Mouse (Mus musculus): ENCODE data around the gene BC005537. TPM values are rescaled to one million over a fixed set of nuclear protein-coding genes. Genes with fewer than 3 reads are reported as not detected.

Gene BC005537
- polyA plus RNA-seq, 1 experiment from 2014 or later, result 20.9 TPM

DNA sequence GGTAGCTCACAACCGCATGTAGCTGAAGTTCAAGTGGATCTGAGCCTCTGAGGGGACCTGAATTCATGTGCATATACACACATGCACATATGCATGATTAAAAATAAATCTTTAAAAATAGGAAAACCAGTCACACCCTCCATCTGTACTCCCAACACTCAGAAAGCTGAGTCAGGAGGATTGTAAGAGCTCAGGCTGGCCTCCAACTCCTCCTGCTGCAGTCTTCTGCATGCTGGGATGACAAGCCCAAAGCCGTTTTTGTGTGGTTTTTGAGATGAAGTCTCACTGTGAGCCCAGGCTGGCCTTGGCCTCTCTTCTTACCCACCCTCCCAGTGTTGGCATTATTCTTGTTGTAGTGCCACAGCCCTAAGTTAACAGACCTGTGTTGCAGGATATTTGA, 23.4 kb upstream of the BC005537 start:
- Histone ChIP-seq H3K4me1 (no peaks in the 10 kb centered on the region), H3K9ac (no peak overlapping the region), H3K9me3 (no peaks in the 10 kb centered on the region), H3K27me3 (no peaks in the 10 kb centered on the region), H3K4me3 (replicated peaks) (no peak overlapping the region), H3K4me2 (no peak overlapping the region), H3K36me3 (replicated peaks) (no peaks in the 10 kb centered on the region), H3K27ac (no peak overlapping the region)
- 82% methylated on average over 2 of the region's 2 CpGs for WGBS
- ATAC-seq (ENCODE audit: low FRiP score), result no peak

DNA sequence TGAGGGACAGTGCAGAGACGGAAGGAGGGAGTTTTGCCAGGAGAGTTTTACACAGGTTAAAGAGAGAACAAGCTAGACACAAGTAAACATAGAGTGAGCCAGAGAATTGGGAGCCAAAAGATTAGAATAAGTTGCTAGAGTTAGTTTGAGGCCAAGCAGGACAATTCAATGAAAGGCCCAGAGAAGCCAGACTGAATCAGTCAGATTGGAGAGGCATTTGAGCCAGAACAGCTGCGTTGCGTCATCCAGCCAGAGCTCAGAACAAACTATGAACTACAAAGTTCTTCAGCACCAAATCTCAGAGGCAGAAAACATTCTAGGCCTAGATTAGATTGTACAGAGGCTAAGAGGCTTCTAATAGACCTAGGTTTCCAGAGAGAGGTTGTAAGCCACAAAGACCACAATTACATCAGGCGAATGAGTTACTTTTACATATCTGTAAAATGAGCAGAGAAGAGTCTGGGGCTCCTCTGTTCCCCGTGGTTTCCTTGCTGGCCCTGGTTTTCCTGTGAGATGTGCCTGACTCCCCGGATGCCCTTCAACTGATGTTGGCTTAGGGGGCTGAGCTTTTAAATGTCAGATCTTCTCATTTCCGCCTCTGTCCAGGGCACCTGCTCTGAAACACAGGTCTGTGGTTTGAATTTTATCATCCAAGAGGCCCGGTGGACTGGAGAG, 22.6 kb upstream of the BC005537 start:
- Histone ChIP-seq H3K4me2 (no peak overlapping the region), H3K36me3 (replicated peaks) (no peaks in the 10 kb centered on the region), H3K4me1 (no peaks in the 10 kb centered on the region), H3K4me3 (replicated peaks) (no peak overlapping the region), H3K27me3 (no peaks in the 10 kb centered on the region), H3K9me3 (no peaks in the 10 kb centered on the region), H3K27ac (no peak overlapping the region), H3K9ac (no peak overlapping the region)
- 89% methylated on average over 8 of the region's 8 CpGs for WGBS
- ATAC-seq (ENCODE audit: low FRiP score), result no peak

DNA sequence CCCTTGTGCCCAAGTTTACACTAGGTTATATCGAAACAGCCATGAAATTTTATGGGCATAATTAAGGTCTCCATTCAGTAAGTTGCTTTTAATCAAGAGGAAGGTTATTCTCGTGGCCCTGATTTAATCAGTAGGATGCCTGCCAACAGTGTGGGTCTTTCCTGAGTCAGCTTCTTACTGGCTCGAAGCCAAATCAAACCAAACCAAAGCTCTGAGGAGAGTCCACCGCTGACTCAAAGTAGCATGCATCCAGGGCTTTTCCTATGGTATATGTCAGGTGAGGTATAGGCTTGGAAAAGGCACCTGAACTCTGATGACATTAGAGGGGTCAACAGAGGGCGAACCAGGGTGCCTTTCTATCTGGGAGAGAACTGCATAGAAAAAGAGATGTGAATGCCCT, 19.5 kb upstream of the BC005537 start:
- Histone ChIP-seq H3K36me3 (replicated peaks) (no peaks in the 10 kb centered on the region), H3K9ac (no peak overlapping the region), H3K4me3 (replicated peaks) (no peak overlapping the region), H3K4me2 (no peak overlapping the region), H3K27ac (no peak overlapping the region), H3K4me1 (peaks cover 3% of the 10 kb centered on the region; the same call in 1 of the 2 replicates), H3K27me3 (no peaks in the 10 kb centered on the region), H3K9me3 (no peaks in the 10 kb centered on the region)
- ATAC-seq (ENCODE audit: low FRiP score), result no peak
- 77% methylated on average over 5 of the region's 5 CpGs for WGBS

DNA sequence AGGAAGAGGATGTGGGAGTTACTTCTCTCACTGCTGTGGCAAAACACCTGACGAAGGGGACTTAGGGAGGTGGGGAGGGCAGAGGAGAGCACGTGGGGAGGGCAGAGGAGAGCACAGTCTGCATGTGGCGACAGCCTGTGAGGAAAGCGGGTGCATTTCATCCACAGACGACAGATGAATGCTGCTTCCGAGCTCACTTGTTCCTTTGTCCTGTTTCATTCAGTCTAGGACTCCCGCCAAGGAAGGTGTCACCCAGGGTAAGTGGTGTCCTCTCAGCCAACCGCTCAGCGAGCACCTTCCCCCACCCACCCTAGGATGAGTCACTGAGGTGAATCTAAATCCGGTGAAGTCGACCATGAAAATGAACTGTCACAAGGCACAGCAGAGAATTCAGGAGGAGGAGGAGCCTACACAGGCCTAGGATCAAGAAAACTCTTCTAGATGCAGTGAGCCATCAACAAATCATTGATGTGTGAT, 15.4 kb upstream of the BC005537 start:
- H3K9ac ChIP-seq, result no peak overlapping the region
- H3K27ac ChIP-seq, result no peak overlapping the region
- WGBS, result 55% methylated on average over 11 of the region's 11 CpGs
- no peaks in the 10 kb centered on the region for H3K36me3 ChIP-seq (replicated peaks)
- no peak overlapping the region for H3K4me3 ChIP-seq (replicated peaks)
- no peak overlapping the region for H3K4me2 ChIP-seq
- ATAC-seq (ENCODE audit: low FRiP score), result peak; percentile 63; the same call in 1 of the 2 replicates
- H3K4me1 ChIP-seq, result peaks cover 3% of the 10 kb centered on the region; the same call in 1 of the 2 replicates
- no peaks in the 10 kb centered on the region for H3K9me3 ChIP-seq
- H3K27me3 ChIP-seq, result no peaks in the 10 kb centered on the region

DNA sequence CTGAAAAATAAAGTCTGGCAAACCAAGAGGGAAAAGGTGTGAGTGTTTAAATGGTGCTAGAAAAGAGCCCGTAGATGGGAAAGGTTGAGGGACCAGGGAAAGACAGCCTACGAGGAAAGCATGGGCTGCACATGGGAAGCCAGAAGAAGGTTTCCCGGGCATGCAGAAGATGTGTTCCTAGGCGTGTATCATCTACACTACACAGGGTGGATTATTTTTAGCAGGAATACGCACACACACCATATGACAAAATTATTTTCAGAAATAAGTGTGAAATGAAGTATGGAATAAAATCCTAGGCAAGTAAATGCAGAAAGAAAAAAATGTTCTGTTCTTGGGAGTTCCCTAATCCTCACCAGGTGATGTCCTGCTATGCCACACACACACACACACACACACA, 14.0 kb upstream of the BC005537 start:
- no peaks in the 10 kb centered on the region for H3K36me3 ChIP-seq (replicated peaks)

DNA sequence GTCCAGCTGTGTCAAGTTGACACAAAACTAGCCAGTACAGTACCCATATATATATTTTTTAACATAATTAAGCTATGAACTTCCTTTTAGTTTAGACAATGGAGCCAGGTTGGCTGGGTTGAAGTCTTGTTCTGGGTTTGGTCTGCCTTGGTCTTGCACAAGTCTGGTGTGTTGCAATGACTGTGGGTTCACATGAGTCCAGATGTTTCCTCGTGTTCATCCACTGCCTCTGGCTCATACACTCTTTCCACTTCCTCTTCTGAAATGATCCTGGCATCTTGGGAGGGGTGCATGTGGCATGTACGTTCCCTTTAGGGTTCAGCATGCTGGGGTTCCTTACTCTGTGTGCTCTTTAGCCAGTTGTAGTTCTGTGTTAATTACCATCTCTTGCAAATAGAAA, 10.1 kb upstream of the BC005537 start:
- H3K4me2 ChIP-seq, result no peak overlapping the region
- H3K27me3 ChIP-seq, result no peaks in the 10 kb centered on the region
- no peak overlapping the region for H3K27ac ChIP-seq
- no peak overlapping the region for H3K9ac ChIP-seq
- no peaks in the 10 kb centered on the region for H3K9me3 ChIP-seq
- no peaks in the 10 kb centered on the region for H3K4me1 ChIP-seq
- WGBS, result 69% methylated on average over 2 of the region's 2 CpGs
- ATAC-seq (ENCODE audit: low FRiP score), result no peak
- no peaks in the 10 kb centered on the region for H3K36me3 ChIP-seq (replicated peaks)
- no peak overlapping the region for H3K4me3 ChIP-seq (replicated peaks)

More for the DNA sequence above, 14.0 kb upstream of the BC005537 start:
- ATAC-seq (ENCODE audit: low FRiP score), result no peak
- Histone ChIP-seq H3K9me3 (no peaks in the 10 kb centered on the region), H3K27me3 (no peaks in the 10 kb centered on the region), H3K9ac (no peak overlapping the region), H3K4me2 (no peak overlapping the region), H3K27ac (no peak overlapping the region), H3K4me1 (peaks cover 3% of the 10 kb centered on the region; the same call in 1 of the 2 replicates), H3K4me3 (replicated peaks) (no peak overlapping the region)
- 93% methylated on average over 5 of the region's 5 CpGs for WGBS

DNA sequence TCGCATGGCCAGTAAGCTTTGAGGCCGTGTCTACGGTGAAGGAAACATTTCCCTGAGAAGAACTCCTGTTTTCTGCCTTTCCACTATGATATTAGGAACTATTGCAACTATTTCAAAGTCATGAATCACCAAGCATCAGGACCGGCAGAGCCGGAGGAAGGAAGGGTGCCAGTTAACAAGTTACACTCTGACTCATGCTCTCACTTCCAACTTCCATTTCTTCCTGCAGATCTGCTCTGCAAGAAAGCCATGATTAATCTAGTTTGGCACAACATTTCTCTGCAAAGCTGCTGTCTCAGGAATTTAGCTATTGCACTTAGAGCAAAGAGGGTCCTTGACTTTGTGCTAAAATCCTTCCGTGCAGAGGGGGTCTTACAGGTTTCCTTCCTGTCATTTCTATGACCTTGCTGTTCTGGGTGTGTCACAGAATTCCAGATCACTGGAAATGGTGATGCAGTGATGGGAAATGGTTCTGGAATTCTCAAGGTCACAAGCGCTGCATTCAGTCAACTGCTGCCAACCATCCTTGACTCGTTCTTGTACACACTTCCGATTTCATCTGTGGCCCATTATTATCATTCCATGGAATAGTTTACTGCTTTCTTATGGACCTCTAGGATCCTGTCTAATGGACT, 8.9 kb upstream of the BC005537 start:
- WGBS, result 94% methylated on average over 9 of the region's 9 CpGs
- Histone ChIP-seq H3K4me2 (no peak overlapping the region), H3K9ac (no peak overlapping the region), H3K36me3 (replicated peaks) (no peaks in the 10 kb centered on the region), H3K4me3 (replicated peaks) (no peak overlapping the region), H3K9me3 (no peaks in the 10 kb centered on the region), H3K4me1 (no peaks in the 10 kb centered on the region), H3K27ac (no peak overlapping the region), H3K27me3 (no peaks in the 10 kb centered on the region)
- no peak for ATAC-seq (ENCODE audit: low FRiP score)

DNA sequence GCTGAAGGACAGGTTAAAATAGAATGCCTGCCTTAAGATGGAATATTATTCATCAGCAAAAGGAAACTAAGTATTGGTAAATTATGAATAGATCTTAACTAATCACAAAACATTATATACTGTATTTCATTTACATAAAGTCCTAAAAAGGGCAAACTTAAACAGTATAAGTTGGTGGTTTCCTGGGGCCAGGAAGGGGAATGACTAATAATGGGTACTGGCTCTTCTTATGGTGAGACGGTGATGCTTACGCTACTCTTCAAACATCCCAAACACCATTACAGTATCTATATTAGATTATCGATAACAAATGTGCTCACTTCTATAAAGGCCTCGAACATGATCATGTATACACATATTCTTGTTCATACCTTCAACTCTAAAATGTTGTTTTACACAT, 2.8 kb upstream of the BC005537 start:
- WGBS, result 98% methylated on average over 4 of the region's 4 CpGs
- ATAC-seq (ENCODE audit: low FRiP score), result no peak
- no peak overlapping the region for H3K4me3 ChIP-seq (replicated peaks)
- no peaks in the 10 kb centered on the region for H3K36me3 ChIP-seq (replicated peaks)
- H3K9me3 ChIP-seq, result no peaks in the 10 kb centered on the region
- no peak overlapping the region for H3K27ac ChIP-seq
- no peak overlapping the region for H3K9ac ChIP-seq
- H3K4me1 ChIP-seq, result peaks cover 12% of the 10 kb centered on the region
- H3K4me2 ChIP-seq, result no peak overlapping the region
- no peaks in the 10 kb centered on the region for H3K27me3 ChIP-seq

DNA sequence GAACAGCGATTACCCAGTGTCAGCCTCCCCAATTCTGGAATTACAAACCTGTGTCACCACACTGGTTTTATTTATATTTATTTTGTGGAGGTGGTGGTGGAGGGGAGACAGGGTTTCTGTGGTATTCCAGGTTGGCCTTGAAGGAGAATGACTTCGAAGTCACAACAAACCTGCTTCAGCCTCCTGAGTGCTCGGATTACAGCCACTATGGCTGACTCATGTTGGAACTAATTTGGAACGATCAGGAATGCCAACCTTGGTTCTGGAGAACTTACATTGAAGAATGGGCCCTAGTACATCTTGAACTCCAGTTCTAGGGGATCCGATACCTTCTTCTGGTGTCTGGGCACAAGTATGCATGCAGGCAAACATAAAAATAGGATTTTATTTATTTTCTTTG, 2.1 kb upstream of the BC005537 start:
- peak overlapping the region; percentile 82 for H3K4me2 ChIP-seq
- H3K4me3 ChIP-seq (replicated peaks), result peak overlapping the region; percentile 100
- no peak for ATAC-seq (ENCODE audit: low FRiP score)
- no peaks in the 10 kb centered on the region for H3K9me3 ChIP-seq
- 77% methylated on average over 5 of the region's 5 CpGs for WGBS
- H3K27me3 ChIP-seq, result no peaks in the 10 kb centered on the region
- H3K27ac ChIP-seq, result no peak overlapping the region
- no peaks in the 10 kb centered on the region for H3K36me3 ChIP-seq (replicated peaks)
- peak overlapping the region; percentile 68; the same call in 1 of the 2 replicates for H3K9ac ChIP-seq
- peaks cover 18% of the 10 kb centered on the region for H3K4me1 ChIP-seq

DNA sequence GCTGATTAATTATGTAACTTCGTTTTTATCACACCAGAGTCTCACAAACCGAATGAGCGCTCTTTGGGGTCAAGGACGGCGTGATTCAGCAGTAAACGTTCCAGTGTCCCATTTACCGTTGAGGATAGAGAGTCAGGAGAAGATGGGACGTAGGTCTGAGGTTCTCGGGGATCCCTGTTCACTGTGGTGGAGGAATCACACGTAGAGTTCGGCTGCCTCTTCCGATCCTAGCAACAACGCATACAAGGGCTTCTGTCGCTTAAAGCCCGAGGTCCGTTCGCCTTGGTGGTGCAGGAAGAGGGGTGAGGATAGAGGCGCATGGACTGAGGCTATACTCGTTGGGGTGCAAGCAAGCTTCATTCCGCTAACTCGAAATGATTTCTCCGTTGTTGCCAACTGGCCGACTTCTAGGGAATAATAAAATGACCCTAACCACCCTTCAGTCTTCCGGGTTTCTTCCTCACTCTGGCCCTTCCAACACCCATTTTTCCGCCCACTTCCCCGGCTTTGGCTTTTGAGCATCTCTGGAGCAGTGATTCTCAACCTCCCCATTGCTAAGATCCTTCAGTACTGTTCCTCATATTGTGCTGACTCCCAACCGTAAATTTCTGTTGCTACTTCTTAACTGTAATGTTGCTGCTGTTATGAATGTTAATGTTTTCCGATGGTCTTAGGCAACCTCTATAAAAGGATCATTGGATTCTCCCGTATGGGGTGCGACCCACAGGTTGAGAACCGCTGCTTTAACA, 1.4 kb upstream of the BC005537 start:
- under 1% methylated on average over 31 of the region's 31 CpGs for WGBS
- peak; percentile 31 for ATAC-seq (ENCODE audit: low FRiP score)

DNA sequence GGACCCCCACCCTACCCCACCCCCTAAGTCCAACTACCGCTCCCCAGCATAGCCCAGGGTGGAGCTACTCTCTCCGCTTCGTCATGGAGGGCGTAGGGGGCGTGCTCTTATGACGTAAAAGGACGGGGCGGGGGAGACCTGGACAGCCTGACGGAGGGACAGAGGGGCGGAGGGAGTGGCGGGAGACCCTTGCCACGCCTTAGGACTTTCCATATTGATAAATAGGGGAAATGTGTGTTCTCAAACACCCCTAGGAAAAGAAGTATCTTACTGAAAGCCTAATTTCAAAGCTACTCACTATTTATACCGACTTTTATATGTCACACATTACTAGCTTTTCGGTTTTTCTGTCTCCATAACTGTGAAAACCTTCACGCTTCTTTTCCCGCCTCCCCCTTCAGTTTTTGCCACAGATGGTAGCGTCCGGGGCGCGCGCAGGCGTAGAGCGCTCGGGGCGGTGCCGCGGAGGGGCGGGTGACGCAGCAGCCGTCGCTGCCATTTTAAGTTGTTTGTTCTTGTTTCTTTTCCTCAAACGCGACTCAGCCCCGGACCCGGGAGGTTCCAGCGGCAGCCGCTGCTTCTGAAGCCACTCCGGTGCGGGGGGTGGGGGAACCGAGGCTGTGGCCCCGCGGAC, 666 bp upstream of the BC005537 start:
- peaks cover 26% of the 10 kb centered on the region for H3K4me1 ChIP-seq
- peak overlapping the region; percentile 99 for H3K9ac ChIP-seq
- H3K36me3 ChIP-seq (replicated peaks), result peaks cover 5% of the 10 kb centered on the region
- peak; percentile 97 for ATAC-seq (ENCODE audit: low FRiP score)
- H3K4me3 ChIP-seq (replicated peaks), result peak overlapping the region; percentile 100
- peak overlapping the region; percentile 82 for H3K4me2 ChIP-seq
- peak overlapping the region; percentile 99 for H3K27ac ChIP-seq
- under 1% methylated on average over 42 of the region's 42 CpGs for WGBS
- H3K9me3 ChIP-seq, result no peaks in the 10 kb centered on the region
- H3K27me3 ChIP-seq, result no peaks in the 10 kb centered on the region

More for the DNA sequence above, 1.4 kb upstream of the BC005537 start:
- peak overlapping the region; percentile 82 for H3K4me2 ChIP-seq
- peak overlapping the region; percentile 99 for H3K27ac ChIP-seq
- H3K4me1 ChIP-seq, result peaks cover 22% of the 10 kb centered on the region
- peak overlapping the region; percentile 100 for H3K4me3 ChIP-seq (replicated peaks)
- H3K9ac ChIP-seq, result peak overlapping the region; percentile 68
- no peaks in the 10 kb centered on the region for H3K9me3 ChIP-seq
- no peaks in the 10 kb centered on the region for H3K36me3 ChIP-seq (replicated peaks)
- H3K27me3 ChIP-seq, result no peaks in the 10 kb centered on the region

DNA sequence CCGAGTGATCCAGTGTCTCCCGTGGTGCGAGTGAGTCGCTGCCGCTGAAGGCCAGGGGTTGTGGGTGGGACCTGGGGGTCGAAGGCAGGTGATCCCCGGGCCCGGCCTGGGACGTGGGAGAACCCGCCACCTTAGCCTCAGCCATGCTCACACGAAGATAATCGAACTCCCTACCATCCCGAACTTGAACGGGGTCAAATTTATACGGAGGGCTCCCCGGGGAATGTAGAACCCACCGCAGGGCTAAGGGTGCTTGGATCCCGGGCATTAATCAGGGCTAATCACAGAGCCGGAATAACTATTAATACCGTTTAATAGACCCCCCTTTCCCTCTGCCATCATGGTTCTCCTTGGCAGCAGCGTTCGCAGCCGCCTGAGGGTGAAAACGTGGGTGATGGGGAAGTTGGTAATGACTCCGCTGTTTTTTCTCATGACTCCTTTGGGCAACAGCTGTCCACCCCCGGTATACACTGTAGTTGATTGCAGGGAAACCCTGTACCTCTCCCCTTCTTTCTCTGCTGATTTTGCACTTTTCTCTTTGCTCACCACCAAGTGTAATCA, 754 bp downstream of the BC005537 start:
- Histone ChIP-seq H3K4me1 (peaks cover 26% of the 10 kb centered on the region), H3K4me3 (replicated peaks) (peak overlapping the region; percentile 100), H3K27me3 (no peaks in the 10 kb centered on the region), H3K9me3 (no peaks in the 10 kb centered on the region), H3K9ac (peak overlapping the region; percentile 99), H3K4me2 (peak overlapping the region; percentile 82), H3K27ac (peak overlapping the region; percentile 99), H3K36me3 (replicated peaks) (peaks cover 13% of the 10 kb centered on the region)
- ATAC-seq (ENCODE audit: low FRiP score), result no peak
- under 1% methylated on average over 26 of the region's 26 CpGs for WGBS
